Mouse (Mus musculus) stomach, postnatal 0 days (tissue): ENCODE results near the gene Rrp1b.

Experiments
- CTCF ChIP-seq: IDR thresholded peaks from 2 replicates; pipeline ENCODE4 v1.5.1; 2016; ENCODE audit warnings: antibody characterized with exemption, low read depth, mild to moderate bottlenecking, moderate library complexity
- EP300 ChIP-seq: optimal IDR thresholded peaks from 2 replicates; pipeline ENCODE3; 2016; ENCODE audit warnings: antibody characterized with exemption

DNA sequence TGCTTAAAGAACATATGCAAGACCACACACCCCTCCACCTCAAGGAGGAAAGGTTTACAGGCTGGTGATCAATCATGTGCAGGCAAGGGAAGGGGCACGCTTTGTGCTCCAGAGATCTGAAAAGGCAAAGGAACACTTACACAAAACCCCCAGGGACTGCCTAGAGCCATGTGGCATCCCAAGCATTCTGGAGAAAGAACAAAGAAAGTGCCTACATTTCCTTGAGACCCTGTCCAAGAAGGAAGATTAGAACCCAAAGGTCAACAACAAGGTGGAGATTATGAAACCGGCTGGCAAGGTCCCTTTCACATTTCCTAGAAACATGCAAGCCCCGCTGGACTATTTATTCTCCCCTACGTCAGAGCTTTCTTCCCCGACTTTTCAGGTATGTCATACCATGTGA lies 11.2 kb upstream of the Rrp1b start:
- TF ChIP-seq CTCF = no peak
- TF ChIP-seq EP300 = no peak
